Mouse (Mus musculus) limb, embryonic 11.5 days (tissue): ENCODE results near the gene Bcl7c. TPM values are rescaled to one million over a fixed set of nuclear protein-coding genes. Genes with fewer than 3 reads are reported as not detected.

Source experiments
- ATAC-seq: fragments of 200-750 bp; cut with Nextera tagmentation; 2 replicates; pipeline ENCODE4 v1.8.0; 2017; ENCODE audit warnings: low read depth; ENCODE audit not compliant: insufficient number of reproducible peaks, low FRiP score, low TSS enrichment
- DNase-seq: peaks from one replicate; pipeline ENCODE4 v3.0.0-alpha.2; 2015; ENCODE audit warnings: low spot score
- H3K27ac ChIP-seq: fragments of 300-500 bp; sonication (generic); replicated peaks from 2 replicates; pipeline ENCODE4 v1.5.1; 2014; ENCODE audit warnings: low read depth, mild to moderate bottlenecking, low read length
- H3K27me3 ChIP-seq: fragments of 300-500 bp; sonication (generic); 2 replicates; pipeline ENCODE4 v1.6.1; 2014; ENCODE audit warnings: mild to moderate bottlenecking, low read length, mixed read lengths; ENCODE audit not compliant: control insufficient read depth, insufficient read depth
- H3K36me3 ChIP-seq: fragments of 300-500 bp; sonication (generic); 2 replicates; pipeline ENCODE4 v1.6.1; 2014; ENCODE audit warnings: mild to moderate bottlenecking, low read length, moderate library complexity, mixed read lengths; ENCODE audit not compliant: control insufficient read depth, insufficient read depth
- H3K4me1 ChIP-seq: fragments of 300-500 bp; sonication (generic); 2 replicates; pipeline ENCODE4 v1.6.1; 2014; ENCODE audit warnings: low read length, mixed read lengths; ENCODE audit not compliant: control insufficient read depth, insufficient read depth
- H3K4me2 ChIP-seq: fragments of 300-500 bp; sonication (generic); 2 replicates; pipeline ENCODE4 v1.6.1; 2014; ENCODE audit warnings: low read depth, mild to moderate bottlenecking, moderate library complexity; ENCODE audit not compliant: severe bottlenecking
- H3K4me3 ChIP-seq: fragments of 300-500 bp; sonication (generic); 2 replicates; pipeline ENCODE4 v1.5.1; 2014; ENCODE audit warnings: low read depth, low read length
- H3K9ac ChIP-seq: fragments of 300-500 bp; sonication (generic); 2 replicates; pipeline ENCODE4 v1.6.1; 2014; ENCODE audit warnings: mild to moderate bottlenecking, low read length
- H3K9me3 ChIP-seq: fragments of 300-500 bp; sonication (generic); 2 replicates; pipeline ENCODE4 v1.6.1; 2016; ENCODE audit warnings: low read length; ENCODE audit not compliant: control insufficient read depth
- whole genome bisulfite sequencing: fragments of 180-500 bp; shearing (Covaris S2); extraction: QIAGEN DNeasy Blood & Tissue Kit; methylation state at CpG from one replicate; pipeline ENCODE4 v1.1.7; 2014; 5-methylcytosine and 5-hydroxymethylcytosine counted together
- microRNA counts: library from miRNA; unstranded; fragments of <30 nt; microRNA quantifications from one replicate; lab custom pipeline; 2016
- microRNA-seq: library from miRNA; unstranded; fragments of <30 nt; microRNA quantifications from one replicate; pipeline ENCODE4, GENCODE M21; 2016
- polyA plus RNA-seq: library from polyadenylated mRNA; unstranded; fragments of >200 nt; fragmentation: Nextera tagmentation; extraction: Ambion mirVana; gene quantifications from 2 replicates; pipeline ENCODE4 v1.2.1, GENCODE M21; 2014

Gene Bcl7c
- polyA plus RNA-seq, 1 experiment from 2014 or later, result 85.5 TPM

DNA sequence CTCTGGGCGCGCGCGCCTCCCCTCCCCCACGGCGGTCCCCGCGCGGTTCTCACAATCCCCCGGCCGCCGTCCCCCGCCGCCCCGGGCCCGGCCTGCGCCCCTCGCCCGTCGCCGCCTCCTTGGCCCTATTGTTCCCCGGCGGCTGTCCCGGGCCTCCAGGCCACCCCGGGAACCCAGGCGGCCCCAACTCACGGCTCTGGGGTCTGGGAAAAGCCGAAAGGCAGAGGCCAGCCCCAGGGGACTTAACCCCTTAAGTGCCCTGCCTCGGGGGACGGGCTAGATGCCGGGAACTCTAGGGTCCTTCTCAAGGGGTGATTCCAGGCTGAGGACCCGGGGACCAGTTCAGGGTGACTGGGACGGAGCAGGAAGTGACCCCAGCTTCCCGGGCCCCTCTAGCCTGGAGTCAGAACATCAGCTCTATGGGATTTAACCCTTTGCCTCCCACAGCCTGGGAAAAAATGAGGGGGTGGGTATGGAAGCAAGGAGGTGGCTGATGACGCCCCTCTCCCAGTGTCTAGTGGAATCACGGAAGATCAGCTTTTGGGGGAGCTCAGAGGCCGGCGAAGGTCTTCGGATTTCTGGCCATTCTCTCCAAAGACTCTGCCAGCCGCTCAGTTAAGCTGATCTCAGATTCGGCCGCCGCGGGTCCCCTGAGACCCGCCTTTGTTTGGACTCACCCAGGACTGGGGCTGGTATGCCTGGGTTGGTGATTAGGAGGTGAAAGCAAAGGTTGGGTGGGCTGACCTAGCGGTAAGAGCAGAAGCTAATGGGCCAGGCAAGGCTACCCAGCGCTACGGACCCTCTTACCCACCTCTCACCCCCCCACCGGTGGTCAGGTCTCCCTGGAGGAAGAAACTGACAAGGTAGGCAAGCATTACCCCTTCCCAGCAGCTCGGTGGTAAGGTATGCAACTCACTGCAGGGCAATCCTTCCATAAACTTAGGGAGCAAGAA is 93.6 kb downstream of the Bcl7c start, which contains the start of gene Zfp629:
Gene Zfp629 (minus strand): TSS at position 907 of the 953 bp plus-strand sequence.
- peak; percentile 92 for DNase-seq
- Histone ChIP-seq H3K4me1 (no peaks in the 10 kb centered on the region), H3K4me2 (peak within 1 kb of the TSS; percentile 68), H3K36me3 (peaks cover 20% of the 10 kb centered on the region), H3K27ac (peak within 1 kb of the TSS; percentile 72), H3K4me3 (peak within 1 kb of the TSS; percentile 100), H3K9ac (peak within 1 kb of the TSS; percentile 97), H3K9me3 (no peaks in the 10 kb centered on the region), H3K27me3 (no peaks in the 10 kb centered on the region)
- ATAC-seq, result peak; percentile 90
- whole genome bisulfite sequencing, result under 1% methylated on average over 43 of the region's 50 CpGs

DNA sequence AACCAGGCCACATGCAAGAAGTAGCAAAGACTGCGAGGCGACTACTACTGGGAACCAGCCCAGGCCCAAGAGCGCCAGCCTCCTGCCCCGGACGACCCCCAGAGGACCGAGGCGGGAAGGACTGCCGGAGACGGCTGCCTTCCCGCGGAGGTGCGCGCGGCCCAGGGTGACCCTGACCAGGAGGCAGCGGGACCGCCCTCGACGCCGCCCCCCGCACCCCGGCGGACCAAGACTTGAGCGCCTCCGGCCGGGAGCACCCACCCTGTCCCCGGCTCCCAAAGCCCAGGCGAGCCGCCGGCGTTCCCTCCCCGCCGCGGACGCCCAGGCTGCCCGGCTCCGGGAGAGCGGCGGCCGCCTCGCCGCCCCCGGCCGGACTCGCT is 94.2 kb downstream of the Bcl7c start:
- Histone ChIP-seq H3K9ac (peak overlapping the region; percentile 97), H3K4me1 (no peaks in the 10 kb centered on the region), H3K9me3 (no peaks in the 10 kb centered on the region), H3K27me3 (no peaks in the 10 kb centered on the region), H3K4me2 (peak overlapping the region; percentile 68), H3K36me3 (peaks cover 24% of the 10 kb centered on the region), H3K27ac (peak overlapping the region; percentile 72), H3K4me3 (peak overlapping the region; percentile 100)
- peak; percentile 17; the same call in 1 of the 2 replicates for ATAC-seq
- WGBS, result 0% methylated on average over 23 of the region's 44 CpGs
- DNase-seq, result peak; percentile 64

DNA sequence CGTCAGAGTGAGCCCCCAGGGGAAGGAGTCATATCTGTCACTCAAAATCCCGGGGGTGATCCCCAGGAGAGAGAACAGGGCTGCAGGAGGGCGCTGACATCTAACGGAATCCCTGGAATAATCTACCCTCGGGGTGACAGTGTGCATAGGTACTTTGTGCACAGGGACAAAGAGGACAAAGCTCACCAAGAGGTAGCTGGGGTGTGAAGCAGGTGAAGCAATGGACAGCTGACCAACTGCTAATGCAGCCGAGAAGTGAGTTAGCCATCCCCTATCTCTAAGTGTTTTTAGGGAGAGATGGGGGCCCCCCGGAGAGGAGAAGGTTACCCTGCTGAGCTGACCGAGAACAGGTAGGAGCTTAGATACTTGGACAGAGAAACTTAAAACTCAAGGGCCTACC is 94.6 kb downstream of the Bcl7c start:
- Histone ChIP-seq H3K27ac (no peak overlapping the region; the same call in 1 of the 2 replicates), H3K9ac (peak overlapping the region; percentile 97), H3K9me3 (no peaks in the 10 kb centered on the region), H3K27me3 (no peaks in the 10 kb centered on the region), H3K4me1 (no peaks in the 10 kb centered on the region), H3K4me2 (peak overlapping the region; percentile 68), H3K36me3 (peaks cover 28% of the 10 kb centered on the region), H3K4me3 (peak overlapping the region; percentile 100)
- DNase-seq (no peak), ATAC-seq (no peak)
- 24% methylated on average over 8 of the region's 8 CpGs for WGBS

DNA sequence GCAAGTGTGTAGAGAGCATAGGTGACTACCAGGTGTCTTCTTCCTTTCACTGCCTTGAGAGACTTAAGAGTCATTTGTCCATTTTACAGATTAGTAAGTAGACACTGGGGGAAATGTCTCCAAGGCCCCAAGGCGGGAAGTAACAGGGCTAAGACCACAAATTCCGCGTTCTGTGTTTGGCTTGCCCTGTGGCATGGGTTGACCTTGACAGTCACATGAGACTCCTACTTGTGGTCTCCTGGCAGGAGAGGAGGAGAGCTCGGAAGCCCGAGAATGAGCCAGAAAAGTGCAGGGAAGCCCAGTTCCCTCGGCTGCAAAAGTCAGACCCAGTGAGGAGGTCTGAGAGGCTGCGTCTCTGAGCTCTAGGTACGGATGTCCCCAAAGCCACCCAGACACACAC is 95.2 kb downstream of the Bcl7c start:
- Histone ChIP-seq H3K27ac (no peak overlapping the region), H3K4me1 (no peaks in the 10 kb centered on the region), H3K36me3 (peaks cover 31% of the 10 kb centered on the region), H3K9me3 (no peaks in the 10 kb centered on the region), H3K9ac (no peak overlapping the region), H3K4me2 (peak overlapping the region; percentile 68; the same call in 1 of the 2 replicates), H3K4me3 (peak overlapping the region; percentile 100; the same call in 1 of the 2 replicates), H3K27me3 (no peaks in the 10 kb centered on the region)
- WGBS, result 88% methylated on average over 8 of the region's 8 CpGs
- ATAC-seq, result no peak
- DNase-seq, result no peak

DNA sequence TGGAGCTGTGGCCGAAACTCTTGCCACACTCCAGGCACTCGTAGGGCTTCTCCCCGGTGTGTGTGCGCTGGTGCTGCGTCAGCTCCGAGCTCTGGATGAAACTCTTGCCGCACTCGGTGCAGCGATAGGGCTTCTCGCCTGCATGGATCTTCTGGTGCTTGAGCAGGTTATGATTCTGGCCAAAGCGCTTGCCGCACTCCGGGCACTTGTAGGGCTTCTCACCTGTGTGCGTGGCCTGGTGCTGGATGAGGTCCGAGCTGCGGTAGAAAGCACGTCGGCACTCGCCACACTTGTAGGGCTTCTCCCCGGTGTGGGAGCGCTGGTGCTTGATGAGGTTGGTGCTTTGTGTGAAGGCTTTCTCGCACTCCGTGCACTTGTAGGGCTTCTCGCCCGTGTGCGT is 97.2 kb downstream of the Bcl7c start:
- Histone ChIP-seq H3K9me3 (no peaks in the 10 kb centered on the region), H3K36me3 (peaks cover 31% of the 10 kb centered on the region), H3K27ac (no peak overlapping the region), H3K9ac (no peak overlapping the region), H3K4me3 (no peak overlapping the region), H3K27me3 (no peaks in the 10 kb centered on the region), H3K4me2 (no peak overlapping the region), H3K4me1 (no peaks in the 10 kb centered on the region)
- 94% methylated on average over 26 of the region's 26 CpGs for WGBS
- ATAC-seq (no peak), DNase-seq (no peak)

MicroRNA genes within 50 kb of the gene (microRNA counts, 519-probe panel; counts per million panel counts)
- microRNA mmu-miR-762 (lab: Ali Mortazavi, UCI), result 2,841 counts per million, percentile 32 among the panel's probes with 10 or more counts

Small RNA genes lying within 50 kb of the gene (microRNA-seq; reads per million reads assigned to microRNA genes)
- gene Mir762, result not detected

Other genes starting within 250 kb of the Bcl7c start
- 49.1 and 53.4 TPM in 2 replicates for gene Prr14, start 249.3 kb downstream of the Bcl7c start, polyA plus RNA-seq
- 13.2 and 14.3 TPM in 2 replicates for gene Fbrs, start 229.7 kb downstream of the Bcl7c start, polyA plus RNA-seq
- gene Srcap, start 196.9 kb downstream of the Bcl7c start, polyA plus RNA-seq, result 59.4 and 61.4 TPM in 2 replicates
- gene Gm42715, start 189.3 kb downstream of the Bcl7c start, polyA plus RNA-seq, result 19.4 and 21.0 TPM in 2 replicates
- gene Tmem265, start 147.5 kb downstream of the Bcl7c start, polyA plus RNA-seq, result 4.7 and 9.9 TPM in 2 replicates
- 45.7 and 48.8 TPM in 2 replicates for gene Phkg2, start 135.6 kb downstream of the Bcl7c start, polyA plus RNA-seq
- gene Ccdc189, start 120.3 kb downstream of the Bcl7c start, polyA plus RNA-seq, result 11.5 and 12.3 TPM in 2 replicates
- 44.3 and 49.1 TPM in 2 replicates for gene Rnf40, start 120.2 kb downstream of the Bcl7c start, polyA plus RNA-seq
- gene Zfp629, start 93.1 kb downstream of the Bcl7c start, polyA plus RNA-seq, result 28.0 and 31.8 TPM in 2 replicates
- 19.6 and 21.4 TPM in 2 replicates for gene Ctf1, start 3.8 kb upstream of the Bcl7c start, polyA plus RNA-seq
- 0.32 and 0.70 TPM in 2 replicates for gene Ctf2, start 23.2 kb upstream of the Bcl7c start, polyA plus RNA-seq
- 9.8 and 10.9 TPM in 2 replicates for gene Fbxl19, start 35.6 kb upstream of the Bcl7c start, polyA plus RNA-seq
- gene Orai3, start 60.9 kb upstream of the Bcl7c start, polyA plus RNA-seq, result 11.7 and 12.3 TPM in 2 replicates
- gene Setd1a, start 67.7 kb upstream of the Bcl7c start, polyA plus RNA-seq, result 31.5 and 38.0 TPM in 2 replicates
- gene Gm49388, start 76.7 kb upstream of the Bcl7c start, polyA plus RNA-seq, result not detected in 2 replicates
- gene Hsd3b7, start 91.7 kb upstream of the Bcl7c start, polyA plus RNA-seq, result 7.0 and 8.0 TPM in 2 replicates
- 16.0 and 17.3 TPM in 2 replicates for gene Stx4a, start 115.4 kb upstream of the Bcl7c start, polyA plus RNA-seq
- gene Stx1b, start 115.6 kb upstream of the Bcl7c start, polyA plus RNA-seq, result 6.7 and 8.0 TPM in 2 replicates
- gene Zfp646, start 167.3 kb upstream of the Bcl7c start, polyA plus RNA-seq, result 15.8 and 21.2 TPM in 2 replicates
- 27.7 and 28.9 TPM in 2 replicates for gene Zfp668, start 167.9 kb upstream of the Bcl7c start, polyA plus RNA-seq
- gene Prss53, start 182.0 kb upstream of the Bcl7c start, polyA plus RNA-seq, result 0.85 and 0.92 TPM in 2 replicates
- not detected in 2 replicates for gene Gm21974, start 186.5 kb upstream of the Bcl7c start, polyA plus RNA-seq
- gene Vkorc1, start 186.7 kb upstream of the Bcl7c start, polyA plus RNA-seq, result 63.1 and 66.6 TPM in 2 replicates
- gene Bckdk, start 195.1 kb upstream of the Bcl7c start, polyA plus RNA-seq, result 124 TPM in 2 replicates
- gene Kat8, start 203.6 kb upstream of the Bcl7c start, polyA plus RNA-seq, result 48.2 and 53.7 TPM in 2 replicates
- 4.0 and 5.0 TPM in 2 replicates for gene Prss8, start 221.2 kb upstream of the Bcl7c start, polyA plus RNA-seq
- 11.5 and 13.3 TPM in 2 replicates for gene Prss36, start 237.8 kb upstream of the Bcl7c start, polyA plus RNA-seq